Mouse (Mus musculus) limb, embryonic 14.5 days (tissue): ENCODE results near the gene 4930524J08Rik. TPM values are rescaled to one million over a fixed set of nuclear protein-coding genes. Genes with fewer than 3 reads are reported as not detected.

Source experiments
- ATAC-seq: fragments of 200-750 bp; cut with Nextera tagmentation; 2 replicates; pipeline ENCODE4 v1.8.0; 2017; ENCODE audit warnings: low read depth, moderate number of reproducible peaks, moderate TSS enrichment; ENCODE audit not compliant: low FRiP score
- DNase-seq: peaks from one replicate; pipeline ENCODE4 v3.0.0-alpha.2; 2015; ENCODE audit warnings: low spot score
- H3K27ac ChIP-seq: fragments of 300-500 bp; sonication (generic); replicated peaks from 2 replicates; pipeline ENCODE4 v1.5.1; 2014; ENCODE audit warnings: low read depth, mild to moderate bottlenecking, low read length, moderate library complexity, mixed read lengths
- H3K27me3 ChIP-seq: fragments of 300-500 bp; sonication (generic); 2 replicates; pipeline ENCODE4 v1.6.1; 2014; ENCODE audit warnings: low read length, mixed read lengths; ENCODE audit not compliant: control insufficient read depth, insufficient read depth
- H3K36me3 ChIP-seq: fragments of 300-500 bp; sonication (generic); 2 replicates; pipeline ENCODE4 v1.6.1; 2014; ENCODE audit warnings: mild to moderate bottlenecking, low read length, moderate library complexity, mixed read lengths; ENCODE audit not compliant: control insufficient read depth, insufficient read depth
- H3K4me1 ChIP-seq: fragments of 300-500 bp; sonication (generic); 2 replicates; pipeline ENCODE4 v1.6.1; 2014; ENCODE audit warnings: antibody characterized with exemption, low read length, mixed read lengths; ENCODE audit not compliant: control insufficient read depth, insufficient read depth
- H3K4me2 ChIP-seq: fragments of 300-500 bp; sonication (generic); replicated peaks from 2 replicates; pipeline ENCODE4 v1.6.1; 2014; ENCODE audit warnings: low read depth, mild to moderate bottlenecking, low read length, moderate library complexity; ENCODE audit not compliant: severe bottlenecking
- H3K4me3 ChIP-seq: fragments of 300-500 bp; sonication (generic); replicated peaks from 2 replicates; pipeline ENCODE4 v1.5.1; 2014; ENCODE audit warnings: low read length
- H3K9ac ChIP-seq: fragments of 300-500 bp; sonication (generic); 2 replicates; pipeline ENCODE4 v1.6.1; 2014; ENCODE audit warnings: mild to moderate bottlenecking, low read depth, low read length, moderate library complexity; ENCODE audit not compliant: severe bottlenecking
- H3K9me3 ChIP-seq: fragments of 300-500 bp; sonication (generic); 2 replicates; pipeline ENCODE4 v1.6.1; 2016; ENCODE audit warnings: low read length; ENCODE audit not compliant: control insufficient read depth
- POLR2A ChIP-seq: fragments of 200-500 bp; IDR thresholded peaks from 2 replicates; pipeline ENCODE4 v1.8.0; 2012; ENCODE audit warnings: inconsistent platforms, mild to moderate bottlenecking, moderate library complexity, borderline replicate concordance; ENCODE audit not compliant: insufficient read depth, insufficient read length; ENCODE audit errors: extremely low read depth
- WGBS: fragments of 180-500 bp; shearing (Covaris S2); extraction: QIAGEN DNeasy Blood & Tissue Kit; methylation state at CpG from one replicate; pipeline ENCODE4 v1.1.7; 2014; 5-methylcytosine and 5-hydroxymethylcytosine counted together
- polyA plus RNA-seq, 2 experiments: library from polyadenylated mRNA; depleted of rRNA in 1 of 2; stranded (reverse) in 1 of 2; unstranded in 1 of 2; fragments of >200 nt; fragmentation: Nextera tagmentation in 1 of 2; extraction: Ambion mirVana in 1 of 2; gene quantifications; 2 replicates each; pipeline versions ENCODE4 v1.2.1 to v1.2.3; 2012 to 2014

The 4930524J08Rik gene
- polyA plus RNA-seq, 2 experiments = 2.0 to 6.6 TPM

- DNase-seq = no peak
- Histone ChIP-seq H3K27me3 (no peaks in the 10 kb centered on the region), H3K4me1 (no peaks in the 10 kb centered on the region), H3K4me3 (no peak overlapping the region), H3K9ac (no peak overlapping the region), H3K4me2 (no peak overlapping the region), H3K36me3 (no peaks in the 10 kb centered on the region), H3K9me3 (no peaks in the 10 kb centered on the region), H3K27ac (no peak overlapping the region)
- TF ChIP-seq POLR2A = no peak
- ATAC-seq = no peak
- 84% methylated on average over 4 of the region's 4 CpGs for WGBS
Observed at GRCm38 (mm10) chr5:100003895-100004294, 25.0 kb downstream of the 4930524J08Rik start.

DNA sequence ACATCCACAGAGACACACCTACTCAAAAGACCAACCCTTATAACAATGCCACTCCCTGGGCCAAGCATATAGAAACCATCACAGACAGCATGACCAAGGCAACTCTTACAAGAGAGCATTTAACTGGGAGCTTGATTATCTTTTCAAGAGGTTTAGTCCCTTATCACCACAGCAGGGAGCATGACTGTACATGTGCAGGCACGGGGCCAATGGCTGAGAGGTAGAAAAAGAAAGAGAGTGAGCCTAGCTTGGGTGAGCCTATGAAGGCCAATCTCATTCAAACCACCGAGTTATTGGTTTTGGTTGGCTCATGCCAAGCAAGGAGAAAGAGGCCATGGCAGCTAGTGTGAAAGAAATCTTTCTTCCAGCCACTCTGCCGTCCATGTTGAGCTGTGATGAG lies 26.6 kb downstream of the 4930524J08Rik start:
- H3K4me3 ChIP-seq = no peak overlapping the region
- DNase-seq (no peak), ATAC-seq (no peak)
- no peak for TF ChIP-seq POLR2A
- no peaks in the 10 kb centered on the region for H3K27me3 ChIP-seq
- H3K9me3 ChIP-seq = no peaks in the 10 kb centered on the region
- H3K27ac ChIP-seq = no peak overlapping the region
- no peak overlapping the region for H3K4me2 ChIP-seq
- no peaks in the 10 kb centered on the region for H3K4me1 ChIP-seq
- WGBS = 77% methylated on average over 3 of the region's 3 CpGs
- no peaks in the 10 kb centered on the region for H3K36me3 ChIP-seq
- H3K9ac ChIP-seq = no peak overlapping the region

DNA sequence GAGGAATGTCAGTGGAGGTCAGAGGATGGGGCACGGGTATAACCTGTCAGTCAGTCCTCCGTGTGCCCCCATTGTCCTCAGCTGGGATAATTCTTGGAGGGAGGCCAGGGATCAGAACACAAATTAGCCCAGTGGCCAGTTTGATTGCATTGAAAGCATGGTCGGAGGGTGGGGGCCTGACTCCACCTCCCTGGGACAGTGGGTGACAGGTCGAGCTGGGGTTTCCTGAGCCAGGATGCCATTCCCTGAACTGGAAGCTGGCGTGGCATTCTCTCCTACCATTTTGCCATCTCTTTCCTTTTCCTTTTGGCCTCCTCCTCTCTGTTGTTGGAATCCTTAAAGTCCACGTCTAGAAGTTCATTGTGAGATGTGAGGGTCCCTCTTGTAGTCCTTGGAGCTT lies 27.0 kb downstream of the 4930524J08Rik start:
- H3K36me3 ChIP-seq = no peaks in the 10 kb centered on the region
- no peaks in the 10 kb centered on the region for H3K4me1 ChIP-seq
- no peak for TF ChIP-seq POLR2A
- H3K9me3 ChIP-seq = no peaks in the 10 kb centered on the region
- DNase-seq (no peak), ATAC-seq (no peak)
- H3K9ac ChIP-seq = no peak overlapping the region
- H3K27ac ChIP-seq = no peak overlapping the region
- H3K4me2 ChIP-seq = no peak overlapping the region
- 86% methylated on average over 6 of the region's 6 CpGs for WGBS
- H3K27me3 ChIP-seq = no peaks in the 10 kb centered on the region
- no peak overlapping the region for H3K4me3 ChIP-seq

DNA sequence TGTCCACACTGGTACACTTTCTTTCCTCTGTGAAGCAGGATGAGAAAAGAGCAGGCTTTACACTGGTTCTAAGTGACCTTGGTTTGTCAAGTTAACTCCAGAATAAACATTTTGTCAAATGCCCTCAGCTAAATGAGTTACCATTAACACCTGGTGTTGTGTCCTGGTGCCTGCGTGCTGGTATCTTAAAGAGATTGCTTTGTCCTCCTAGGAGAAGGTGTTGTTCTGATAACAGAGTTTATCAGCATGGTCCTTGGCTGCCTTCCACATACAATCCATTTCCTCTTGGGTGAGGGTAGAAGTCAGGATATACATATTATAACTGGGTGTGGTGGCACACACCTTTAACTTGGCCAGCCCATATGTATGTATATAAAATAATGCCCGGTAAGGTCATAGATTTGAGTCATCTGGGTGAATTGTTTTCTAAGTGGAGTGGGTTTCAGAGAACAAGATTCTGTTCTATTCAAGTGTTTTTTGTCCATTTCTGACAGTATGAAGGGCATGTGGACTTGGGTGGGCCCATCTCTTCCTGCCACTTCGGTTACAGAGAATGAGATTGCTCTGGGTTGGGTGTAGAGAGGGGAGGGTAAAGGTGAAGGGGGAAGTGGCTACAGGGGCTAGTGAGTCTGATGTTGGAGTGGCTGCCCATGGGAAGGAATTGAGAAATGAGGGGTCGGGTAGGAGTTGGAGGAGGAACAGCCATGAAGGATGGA lies 27.6 kb downstream of the 4930524J08Rik start:
- Histone ChIP-seq H3K27ac (no peak overlapping the region), H3K36me3 (no peaks in the 10 kb centered on the region), H3K4me1 (no peaks in the 10 kb centered on the region), H3K27me3 (no peaks in the 10 kb centered on the region), H3K9me3 (no peaks in the 10 kb centered on the region), H3K4me2 (no peak overlapping the region), H3K4me3 (no peak overlapping the region), H3K9ac (no peak overlapping the region)
- ATAC-seq = no peak
- no peak for DNase-seq
- TF ChIP-seq POLR2A = no peak
- WGBS = 86% methylated on average over 4 of the region's 4 CpGs

- no peaks in the 10 kb centered on the region for H3K4me1 ChIP-seq
- H3K27me3 ChIP-seq = no peaks in the 10 kb centered on the region
- no peak overlapping the region for H3K27ac ChIP-seq
- H3K4me2 ChIP-seq = no peak overlapping the region
- H3K36me3 ChIP-seq = no peaks in the 10 kb centered on the region
- 79% methylated on average over 4 of the region's 4 CpGs for WGBS
- ATAC-seq (no peak), DNase-seq (no peak)
- no peaks in the 10 kb centered on the region for H3K9me3 ChIP-seq
- H3K4me3 ChIP-seq = no peak overlapping the region
- no peak for TF ChIP-seq POLR2A
- no peak overlapping the region for H3K9ac ChIP-seq
Observed at GRCm38 (mm10) chr5:100007040-100007375, 28.1 kb downstream of the 4930524J08Rik start.
